Mouse (Mus musculus): ENCODE data around the gene Mocs1. TPM values are rescaled to one million over a fixed set of nuclear protein-coding genes. Genes with fewer than 3 reads are reported as not detected.
"Not testable (repeated sequence)": the region's sequence is repeated elsewhere in the genome, so short reads cannot be mapped to it uniquely, and the experiment has no call there.

Mocs1 gene
- polyA plus RNA-seq, 1 experiment from 2014 or later = 5.2 TPM

DNA sequence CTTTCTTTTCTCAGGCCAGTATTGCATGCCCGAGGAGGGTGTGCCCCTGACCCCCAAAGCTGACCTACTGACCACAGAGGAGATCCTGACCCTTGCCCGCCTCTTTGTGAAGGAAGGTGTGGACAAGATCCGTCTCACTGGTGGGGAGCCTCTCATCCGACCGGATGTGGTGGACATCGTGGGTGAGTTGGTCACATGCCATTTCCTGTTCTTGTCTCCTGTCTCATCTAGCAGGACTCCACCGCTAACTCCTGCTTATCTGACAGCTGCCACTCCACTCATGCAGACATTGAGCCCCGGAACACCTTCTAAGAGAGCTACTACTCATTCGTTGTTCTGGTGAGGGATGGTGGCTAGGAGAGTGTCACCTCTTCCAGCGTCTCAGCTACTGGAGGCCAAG, 6.9 kb downstream of the Mocs1 start:
- no peaks in the 10 kb centered on the region; the same call in 1 of the 2 replicates for H3K9me3 ChIP-seq (replicated peaks)
- peaks cover 49% of the 10 kb centered on the region for H3K36me3 ChIP-seq
- peaks cover 10% of the 10 kb centered on the region; the same call in 1 of the 2 replicates for H3K4me1 ChIP-seq
- no peak overlapping the region for H3K27ac ChIP-seq (replicated peaks)
- no peak for DNase-seq (ENCODE audit: low spot score)
- WGBS = 93% methylated on average over 10 of the region's 10 CpGs
- no peaks in the 10 kb centered on the region for H3K27me3 ChIP-seq (ENCODE audit: low read depth, poor library complexity, severe bottlenecking)
- H3K4me3 ChIP-seq = no peak overlapping the region

DNA sequence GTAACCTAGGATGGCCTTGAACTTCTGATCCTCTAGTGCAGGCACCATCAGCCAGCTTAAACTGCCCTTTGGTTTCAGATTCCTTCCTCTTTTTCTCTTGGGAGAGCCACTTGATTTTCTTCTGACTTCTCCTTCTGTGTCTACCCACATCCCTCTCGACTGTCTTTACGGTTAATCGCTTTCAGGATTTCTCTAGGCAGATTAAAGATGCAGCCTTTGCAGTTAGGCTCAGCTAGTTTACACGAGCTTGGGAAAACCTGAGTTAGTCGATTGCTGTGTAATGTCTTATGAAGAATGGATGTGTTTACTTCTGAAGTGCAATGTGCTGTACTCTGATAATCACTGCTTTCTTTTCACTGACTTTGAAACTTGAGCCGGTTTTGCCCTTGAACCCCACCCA, 8.5 kb downstream of the Mocs1 start:
- no peaks in the 10 kb centered on the region; the same call in 1 of the 2 replicates for H3K9me3 ChIP-seq (replicated peaks)
- H3K27ac ChIP-seq (replicated peaks) = no peak overlapping the region
- WGBS = 90% methylated on average over 6 of the region's 6 CpGs
- peaks cover 54% of the 10 kb centered on the region for H3K36me3 ChIP-seq
- peaks cover 10% of the 10 kb centered on the region; the same call in 1 of the 2 replicates for H3K4me1 ChIP-seq
- DNase-seq (ENCODE audit: low spot score) = no peak
- H3K27me3 ChIP-seq (ENCODE audit: low read depth, poor library complexity, severe bottlenecking) = no peaks in the 10 kb centered on the region
- H3K4me3 ChIP-seq = no peak overlapping the region

DNA sequence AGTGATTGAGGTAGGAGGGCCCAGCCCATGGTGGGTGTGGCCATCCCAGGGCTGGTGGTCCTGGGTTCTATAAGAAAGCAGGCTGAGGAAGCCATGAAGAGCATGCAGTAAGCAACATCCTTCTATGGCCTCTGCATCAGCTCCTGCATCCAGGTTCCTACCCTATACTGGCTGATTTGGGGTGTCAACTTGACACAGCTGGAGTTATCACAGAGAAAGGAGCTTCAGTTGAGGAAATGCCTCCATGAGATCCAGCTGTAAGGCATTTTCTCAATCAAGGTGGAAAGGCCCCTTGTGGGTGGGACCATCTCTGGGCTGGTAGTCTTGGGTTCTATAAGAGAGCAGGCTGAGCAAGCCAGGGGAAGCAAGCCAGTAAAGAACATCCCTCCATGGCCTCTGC, 9.1 kb downstream of the Mocs1 start:
- H3K27ac ChIP-seq (replicated peaks); H3K27me3 ChIP-seq (ENCODE audit: low read depth, poor library complexity, severe bottlenecking); H3K9me3 ChIP-seq (replicated peaks); H3K4me3 ChIP-seq; DNase-seq (ENCODE audit: low spot score): not testable (repeated sequence)
- Histone ChIP-seq H3K36me3 (peaks cover 54% of the 10 kb centered on the region), H3K4me1 (peaks cover 10% of the 10 kb centered on the region; the same call in 1 of the 2 replicates)

DNA sequence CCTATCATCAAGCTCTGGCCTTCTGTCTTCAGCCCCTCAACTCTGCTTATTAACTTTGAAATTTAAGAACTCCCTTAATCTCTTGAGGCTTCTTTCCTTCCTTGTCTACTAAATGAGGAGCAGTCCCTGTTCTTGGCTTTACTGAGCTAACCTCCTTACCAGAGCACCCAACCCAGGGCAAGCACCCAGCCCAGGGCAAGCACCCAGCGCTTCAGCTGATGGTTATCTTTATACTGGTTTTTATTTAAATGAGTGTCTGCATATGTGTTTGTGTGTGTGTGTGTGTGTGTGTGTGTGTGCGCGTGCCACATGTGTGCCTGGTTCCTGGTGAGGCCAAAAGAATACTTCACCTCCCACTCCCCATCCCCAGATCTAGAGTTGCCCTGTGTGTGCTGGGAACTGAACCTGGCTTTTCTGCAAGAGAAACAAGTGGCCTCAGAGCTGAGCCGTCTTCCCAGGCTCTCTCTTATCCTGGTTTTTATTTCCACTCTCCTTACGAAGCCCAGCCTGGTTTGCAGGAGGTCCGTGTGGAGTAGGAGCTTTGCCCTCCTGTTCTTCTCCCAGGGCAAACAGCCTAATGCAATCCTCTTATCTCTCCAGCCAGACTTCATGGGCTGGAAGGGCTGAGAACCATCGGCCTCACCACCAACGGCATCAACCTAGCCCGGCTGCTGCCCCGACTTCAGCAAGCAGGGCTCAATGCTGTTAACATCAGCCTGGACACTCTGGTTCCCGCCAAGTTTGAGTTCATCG, 10.8 kb downstream of the Mocs1 start:
- WGBS = 84% methylated on average over 12 of the region's 12 CpGs

DNA sequence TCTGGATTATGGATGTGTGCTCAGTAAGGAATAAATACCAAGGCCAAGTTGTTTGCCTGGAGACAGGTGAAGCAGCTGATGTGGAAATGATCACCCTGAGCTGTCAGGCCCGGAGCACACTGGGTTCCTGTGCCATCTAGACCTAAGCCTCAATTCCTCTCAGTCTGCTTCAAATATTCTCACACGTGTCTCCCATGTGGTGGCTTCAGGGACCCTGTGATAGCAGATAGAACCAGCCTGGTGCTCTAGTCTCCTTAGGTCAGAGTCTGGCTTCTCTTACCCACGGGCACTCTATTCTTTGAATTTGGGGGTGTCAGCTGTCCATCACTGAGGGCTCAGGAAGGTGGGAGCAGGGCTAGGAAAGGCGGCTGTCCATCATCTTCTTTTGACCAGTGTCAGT, 11.5 kb downstream of the Mocs1 start:
- Histone ChIP-seq H3K4me3 (no peak overlapping the region), H3K36me3 (peaks cover 37% of the 10 kb centered on the region), H3K27ac (replicated peaks) (no peak overlapping the region), H3K27me3 (ENCODE audit: low read depth, poor library complexity, severe bottlenecking) (no peaks in the 10 kb centered on the region), H3K4me1 (peaks cover 5% of the 10 kb centered on the region; the same call in 1 of the 2 replicates), H3K9me3 (replicated peaks) (no peaks in the 10 kb centered on the region; the same call in 1 of the 2 replicates)
- DNase-seq (ENCODE audit: low spot score) = no peak
- 92% methylated on average over 4 of the region's 4 CpGs for WGBS

More for the DNA sequence above, 10.8 kb downstream of the Mocs1 start:
- peaks cover 10% of the 10 kb centered on the region; the same call in 1 of the 2 replicates for H3K4me1 ChIP-seq
- H3K4me3 ChIP-seq = no peak overlapping the region
- H3K36me3 ChIP-seq = peaks cover 44% of the 10 kb centered on the region
- H3K27ac ChIP-seq (replicated peaks) = no peak overlapping the region
- no peaks in the 10 kb centered on the region; the same call in 1 of the 2 replicates for H3K9me3 ChIP-seq (replicated peaks)
- H3K27me3 ChIP-seq (ENCODE audit: low read depth, poor library complexity, severe bottlenecking) = no peaks in the 10 kb centered on the region
- no peak for DNase-seq (ENCODE audit: low spot score)

DNA sequence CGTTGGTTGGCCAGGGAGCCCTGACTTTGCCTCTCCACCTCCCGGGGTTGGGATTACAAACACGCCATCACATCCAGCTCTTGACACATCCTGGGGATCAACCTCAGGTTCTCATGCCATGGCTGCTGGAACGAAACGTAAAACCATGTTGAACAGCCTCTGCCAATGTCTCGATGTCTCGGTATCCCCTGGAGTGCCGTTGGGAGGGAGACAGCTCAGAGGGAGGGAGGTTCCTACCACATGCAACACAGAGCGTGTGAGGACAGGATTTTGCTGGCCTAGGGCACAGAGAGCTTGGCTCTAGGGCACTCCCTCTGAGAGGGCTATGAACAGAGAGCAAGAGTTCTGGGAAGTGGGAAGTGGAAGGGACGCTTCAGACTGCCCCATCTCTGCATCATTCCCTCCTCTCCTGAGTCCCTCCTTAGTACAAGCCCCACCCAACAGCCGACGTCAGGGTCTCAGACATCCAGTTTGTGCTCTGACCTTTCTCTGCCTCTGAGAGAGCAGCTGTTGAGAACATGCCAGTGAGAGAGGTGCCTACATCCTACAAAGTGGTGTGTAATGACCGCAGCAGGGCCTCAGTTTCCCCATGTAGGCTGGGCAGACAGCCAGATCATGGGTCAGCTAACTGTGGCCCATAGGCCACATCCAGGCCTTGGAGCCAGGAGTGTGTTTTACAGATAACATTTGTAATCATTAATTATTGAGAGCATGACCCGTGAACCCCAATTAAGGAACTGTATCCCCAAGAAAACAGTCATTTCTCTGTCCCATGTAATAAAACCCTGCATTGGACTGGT, 12.4 kb downstream of the Mocs1 start:
- 83% methylated on average over 14 of the region's 14 CpGs for WGBS
- no peaks in the 10 kb centered on the region; the same call in 1 of the 2 replicates for H3K9me3 ChIP-seq (replicated peaks)
- H3K4me1 ChIP-seq = peaks cover 4% of the 10 kb centered on the region; the same call in 1 of the 2 replicates
- no peak overlapping the region for H3K4me3 ChIP-seq
- no peak overlapping the region for H3K27ac ChIP-seq (replicated peaks)
- DNase-seq (ENCODE audit: low spot score) = no peak
- no peaks in the 10 kb centered on the region for H3K27me3 ChIP-seq (ENCODE audit: low read depth, poor library complexity, severe bottlenecking)
- H3K36me3 ChIP-seq = peaks cover 29% of the 10 kb centered on the region

DNA sequence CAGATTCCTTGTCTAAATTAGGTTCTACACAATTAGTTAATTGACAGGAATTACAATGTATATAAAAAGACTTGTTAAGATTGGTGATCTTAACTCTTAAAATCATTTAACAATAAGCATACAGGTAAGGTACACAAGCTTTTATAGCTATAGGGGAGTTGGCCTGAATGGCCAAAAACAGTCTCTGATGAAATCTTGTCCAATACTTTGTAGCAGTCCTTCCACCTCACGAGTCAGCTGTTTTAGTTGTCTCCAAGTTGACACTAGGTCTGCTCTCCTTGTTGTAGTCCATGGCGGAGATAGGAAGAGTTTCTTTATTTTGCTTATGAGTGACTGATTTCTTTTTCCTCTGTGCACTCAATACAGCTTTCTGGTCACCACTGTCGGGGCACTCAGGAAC, 14.7 kb downstream of the Mocs1 start:
- not testable (repeated sequence) for H3K4me3 ChIP-seq; DNase-seq (ENCODE audit: low spot score); H3K27me3 ChIP-seq (ENCODE audit: low read depth, poor library complexity, severe bottlenecking); H3K27ac ChIP-seq (replicated peaks); H3K9me3 ChIP-seq (replicated peaks); H3K4me1 ChIP-seq
- 86% methylated on average over 3 of the region's 3 CpGs for WGBS
- H3K36me3 ChIP-seq = peaks cover 16% of the 10 kb centered on the region

DNA sequence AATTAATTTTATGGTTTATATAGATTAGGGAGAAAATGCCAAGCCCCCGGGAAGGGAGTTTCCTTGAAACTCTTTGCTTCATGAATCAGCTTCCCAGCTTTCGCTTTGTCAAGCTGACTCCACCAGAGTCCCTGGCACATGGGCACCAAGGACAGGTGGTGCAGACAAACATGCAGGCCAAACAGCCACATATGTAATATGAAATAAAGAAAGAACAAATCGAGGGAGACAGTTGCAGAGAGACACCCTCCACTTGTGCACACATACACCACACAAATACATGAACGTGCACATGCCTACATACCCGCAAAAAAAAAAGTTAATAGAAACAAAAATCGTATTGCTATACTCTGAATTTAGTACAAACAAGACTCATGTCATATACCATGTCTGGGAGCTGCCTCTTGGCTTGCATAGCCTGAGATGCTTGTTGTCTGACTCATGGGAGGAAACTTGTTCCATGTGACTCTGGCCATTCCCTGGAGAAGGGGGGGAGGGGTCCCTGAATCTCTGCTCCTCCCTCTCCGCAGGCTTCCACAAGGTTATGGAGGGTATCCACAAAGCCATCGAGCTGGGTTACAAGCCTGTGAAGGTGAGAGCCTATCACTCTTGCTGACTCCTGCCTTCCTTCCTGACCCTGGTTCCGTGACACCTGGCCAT, 20.5 kb downstream of the Mocs1 start:
- H3K36me3 ChIP-seq = peaks cover 15% of the 10 kb centered on the region
- H3K4me1 ChIP-seq = peaks cover 8% of the 10 kb centered on the region; the same call in 1 of the 2 replicates
- no peaks in the 10 kb centered on the region for H3K9me3 ChIP-seq (replicated peaks)
- WGBS = 76% methylated on average over 9 of the region's 9 CpGs
- no peak overlapping the region for H3K4me3 ChIP-seq
- no peak overlapping the region for H3K27ac ChIP-seq (replicated peaks)
- H3K27me3 ChIP-seq (ENCODE audit: low read depth, poor library complexity, severe bottlenecking) = no peaks in the 10 kb centered on the region
- no peak for DNase-seq (ENCODE audit: low spot score)

DNA sequence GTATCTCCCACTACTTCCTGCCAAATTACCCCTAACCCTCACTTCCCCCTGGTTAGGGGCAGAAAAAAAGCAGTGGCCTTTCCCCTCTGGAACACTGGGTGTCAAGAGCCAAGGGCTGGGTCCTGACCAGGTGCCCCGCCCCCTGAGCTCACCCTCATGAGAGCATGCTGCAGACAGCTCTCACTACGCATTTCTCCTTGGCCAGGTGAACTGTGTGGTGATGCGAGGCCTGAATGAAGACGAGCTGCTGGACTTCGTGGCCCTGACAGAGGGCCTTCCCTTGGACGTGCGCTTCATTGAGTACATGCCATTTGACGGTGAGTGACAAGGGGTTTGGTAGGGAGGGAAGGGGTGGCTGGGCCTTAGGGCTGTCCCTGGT, 21.1 kb downstream of the Mocs1 start:
- no peak overlapping the region for H3K4me3 ChIP-seq
- H3K36me3 ChIP-seq = peaks cover 20% of the 10 kb centered on the region
- no peaks in the 10 kb centered on the region for H3K9me3 ChIP-seq (replicated peaks)
- no peaks in the 10 kb centered on the region for H3K27me3 ChIP-seq (ENCODE audit: low read depth, poor library complexity, severe bottlenecking)
- 85% methylated on average over 8 of the region's 8 CpGs for WGBS
- H3K27ac ChIP-seq (replicated peaks) = no peak overlapping the region
- DNase-seq (ENCODE audit: low spot score) = no peak
- H3K4me1 ChIP-seq = peaks cover 8% of the 10 kb centered on the region; the same call in 1 of the 2 replicates

DNA sequence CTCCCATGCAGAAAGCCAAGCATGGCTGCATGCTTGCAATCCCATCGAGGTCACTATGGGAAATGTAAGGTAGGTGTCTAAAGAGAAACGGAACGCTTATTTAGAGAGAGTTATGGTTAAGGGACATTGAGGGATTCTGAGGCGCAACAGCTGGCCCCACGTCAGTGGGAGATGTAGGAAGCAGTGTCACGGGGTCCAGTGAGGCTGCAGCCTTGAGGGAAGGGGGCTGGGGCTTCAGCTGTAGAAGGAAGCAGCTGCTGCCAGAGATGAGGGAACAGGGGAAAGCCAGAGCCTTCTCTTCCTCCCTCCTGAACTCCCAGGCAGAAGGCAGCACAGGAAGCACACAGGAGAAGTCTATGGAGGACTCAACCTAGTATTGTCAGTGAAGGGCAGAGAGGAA, 22.8 kb downstream of the Mocs1 start:
- Histone ChIP-seq H3K4me3 (no peak overlapping the region), H3K27ac (replicated peaks) (no peak overlapping the region), H3K27me3 (ENCODE audit: low read depth, poor library complexity, severe bottlenecking) (no peaks in the 10 kb centered on the region), H3K4me1 (peaks cover 8% of the 10 kb centered on the region; the same call in 1 of the 2 replicates), H3K36me3 (peaks cover 36% of the 10 kb centered on the region), H3K9me3 (replicated peaks) (no peaks in the 10 kb centered on the region)
- 93% methylated on average over 6 of the region's 6 CpGs for WGBS
- DNase-seq (ENCODE audit: low spot score) = no peak

DNA sequence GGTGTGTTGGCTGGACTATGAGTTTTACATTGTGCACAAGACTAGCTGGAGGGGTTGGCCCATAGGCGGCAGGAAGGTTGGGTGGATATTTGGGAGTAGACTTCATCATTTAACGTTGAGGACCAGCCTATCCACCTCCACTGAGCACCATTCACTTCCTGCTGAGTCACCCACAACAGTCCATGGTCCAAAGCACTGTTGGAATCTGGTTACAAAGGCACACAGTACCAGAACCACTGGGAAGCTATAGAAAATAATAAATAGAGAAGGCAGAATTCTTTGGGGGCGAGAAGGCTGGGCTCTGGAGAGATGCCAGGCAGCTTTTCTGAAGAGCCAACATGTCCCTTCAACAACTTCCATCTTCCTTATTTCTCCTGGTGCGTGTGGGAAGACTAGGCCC, 28.2 kb downstream of the Mocs1 start:
- Histone ChIP-seq H3K4me1 (0 out of 2 replicates have a peak, but pooled peaks cover 6% of the 10 kb centered on the region), H3K36me3 (peaks cover 21% of the 10 kb centered on the region), H3K4me3 (no peak overlapping the region), H3K27ac (replicated peaks) (no peak overlapping the region), H3K27me3 (ENCODE audit: low read depth, poor library complexity, severe bottlenecking) (no peaks in the 10 kb centered on the region), H3K9me3 (replicated peaks) (no peaks in the 10 kb centered on the region)
- DNase-seq (ENCODE audit: low spot score) = no peak
- 74% methylated on average over 4 of the region's 4 CpGs for WGBS

DNA sequence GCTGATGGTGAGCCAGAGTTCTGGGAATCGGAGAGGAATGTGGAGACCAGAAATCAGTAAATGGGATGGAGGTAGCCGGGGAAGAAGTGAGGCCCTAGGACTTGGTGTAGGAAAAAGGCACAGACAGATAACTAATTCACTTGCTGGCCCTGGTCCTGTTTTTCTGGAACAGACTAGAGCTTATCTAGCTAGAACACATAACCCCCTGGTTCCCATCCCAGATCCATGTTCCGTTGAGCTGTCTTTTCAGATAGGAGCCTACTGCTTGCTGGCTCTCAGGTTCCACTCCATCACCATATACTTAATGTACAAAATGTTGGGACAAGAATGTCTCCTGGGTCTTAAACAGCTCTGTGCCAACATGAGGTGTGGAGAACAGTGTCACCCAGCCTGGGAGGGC, 29.7 kb downstream of the Mocs1 start:
- Histone ChIP-seq H3K27me3 (ENCODE audit: low read depth, poor library complexity, severe bottlenecking) (no peaks in the 10 kb centered on the region), H3K4me1 (0 out of 2 replicates have a peak, but pooled peaks cover 6% of the 10 kb centered on the region), H3K4me3 (no peak overlapping the region), H3K9me3 (replicated peaks) (no peaks in the 10 kb centered on the region), H3K36me3 (peaks cover 21% of the 10 kb centered on the region), H3K27ac (replicated peaks) (no peak overlapping the region)
- no peak for DNase-seq (ENCODE audit: low spot score)
- WGBS = 95% methylated on average over 3 of the region's 3 CpGs

Measured in midbrain, embryonic 10.5 days (tissue).